Mouse (Mus musculus) c-Kit-positive CD71-negative TER-119-negative erythroid progenitor cells, embryonic 14.5 days (primary cell): Measurements from ENCODE around the gene Mad1l1.
A peak's percentile ranks its signal among the peaks of the same experiment; 100 is the strongest.

ENCODE experiments used
- DNase-seq: peaks from one replicate; pipeline ENCODE4 v3.0.0-alpha.2; 2013; ENCODE audit warnings: low read depth

Mad1l1 gene

DNA sequence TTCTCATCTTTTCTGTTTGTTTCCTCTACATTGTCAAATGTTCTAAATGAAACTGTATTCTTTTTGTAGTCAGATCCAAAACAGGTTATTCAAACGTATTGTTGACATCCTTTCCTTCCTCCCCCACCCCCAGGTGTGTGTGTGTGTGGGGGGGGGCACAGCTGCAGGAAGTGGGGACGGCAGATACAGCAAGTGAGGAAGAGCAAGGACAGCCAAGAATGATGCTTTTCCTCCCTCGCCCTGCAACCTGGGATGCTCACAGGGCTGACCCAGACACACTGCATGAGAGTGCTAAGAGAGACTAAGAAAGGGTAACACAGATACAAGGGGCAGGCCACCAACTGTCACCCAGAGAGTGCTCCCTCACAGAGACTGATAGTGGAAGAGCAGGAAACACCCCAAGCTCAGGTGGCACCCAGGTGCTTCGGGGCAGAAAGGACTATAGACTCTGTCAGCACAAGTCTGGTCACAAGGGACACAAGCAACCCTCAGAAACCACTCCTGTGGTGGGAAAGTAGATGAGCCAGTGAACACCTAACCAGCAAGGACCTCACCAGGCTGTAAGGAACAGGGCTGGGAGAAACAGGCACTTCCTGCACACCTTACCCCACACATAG is 105.8 kb downstream of the Mad1l1 start:
- DNase-seq, result no peak

DNA sequence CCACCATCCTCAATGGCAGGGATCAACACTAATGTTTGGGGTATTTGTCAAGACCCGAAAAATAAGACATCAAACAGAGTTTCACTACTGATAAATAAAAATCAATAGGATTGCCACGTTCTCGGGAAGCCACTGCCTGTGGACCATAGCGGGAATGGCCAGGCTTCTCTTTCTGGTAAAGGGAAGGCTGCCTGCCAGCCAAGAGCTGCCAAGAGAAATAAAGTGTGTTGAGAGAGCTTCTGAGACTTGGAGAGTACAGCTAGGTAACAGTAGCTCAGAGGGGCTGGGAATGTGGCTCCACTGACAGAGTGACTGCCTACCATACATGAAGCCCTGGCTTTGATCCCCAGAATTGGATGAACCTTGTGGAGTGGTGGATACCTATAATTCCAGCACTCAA is 108.4 kb downstream of the Mad1l1 start:
- no peak for DNase-seq

DNA sequence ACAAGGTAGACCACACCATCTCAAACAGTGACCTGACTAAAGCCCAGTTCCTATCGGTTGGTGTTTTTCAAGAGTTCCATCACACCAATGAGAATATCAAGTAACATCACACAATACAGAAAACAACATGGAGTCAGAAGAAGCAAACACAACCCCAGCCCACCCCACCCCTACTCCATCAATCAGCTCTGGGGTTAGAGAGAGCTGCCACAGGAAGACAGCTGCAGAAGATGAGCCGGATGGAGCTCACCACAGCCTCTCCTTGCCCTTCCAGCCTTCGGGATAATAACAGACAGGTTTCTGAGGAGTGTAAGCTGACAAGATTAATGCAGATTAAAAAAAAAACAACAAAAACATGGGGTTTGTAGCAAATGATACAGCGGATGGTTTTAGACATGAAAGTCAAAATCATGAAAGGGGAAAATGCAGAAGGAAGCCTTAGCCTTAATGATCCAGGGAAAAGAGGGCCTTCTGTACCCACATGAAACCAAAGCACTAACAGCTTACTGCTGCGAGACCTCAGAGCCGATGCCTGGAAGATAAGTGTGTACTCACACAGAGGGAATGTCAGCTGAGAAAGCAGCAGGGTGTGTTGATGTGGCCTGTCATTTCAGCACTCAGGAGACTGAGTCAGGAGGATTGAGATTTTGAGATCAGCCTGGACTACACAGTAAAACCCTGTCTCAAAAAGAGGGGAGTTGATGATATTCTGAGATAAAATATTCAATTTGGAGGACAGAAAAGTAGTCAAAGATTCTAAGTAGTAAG is 110.8 kb downstream of the Mad1l1 start:
- no peak for DNase-seq

DNA sequence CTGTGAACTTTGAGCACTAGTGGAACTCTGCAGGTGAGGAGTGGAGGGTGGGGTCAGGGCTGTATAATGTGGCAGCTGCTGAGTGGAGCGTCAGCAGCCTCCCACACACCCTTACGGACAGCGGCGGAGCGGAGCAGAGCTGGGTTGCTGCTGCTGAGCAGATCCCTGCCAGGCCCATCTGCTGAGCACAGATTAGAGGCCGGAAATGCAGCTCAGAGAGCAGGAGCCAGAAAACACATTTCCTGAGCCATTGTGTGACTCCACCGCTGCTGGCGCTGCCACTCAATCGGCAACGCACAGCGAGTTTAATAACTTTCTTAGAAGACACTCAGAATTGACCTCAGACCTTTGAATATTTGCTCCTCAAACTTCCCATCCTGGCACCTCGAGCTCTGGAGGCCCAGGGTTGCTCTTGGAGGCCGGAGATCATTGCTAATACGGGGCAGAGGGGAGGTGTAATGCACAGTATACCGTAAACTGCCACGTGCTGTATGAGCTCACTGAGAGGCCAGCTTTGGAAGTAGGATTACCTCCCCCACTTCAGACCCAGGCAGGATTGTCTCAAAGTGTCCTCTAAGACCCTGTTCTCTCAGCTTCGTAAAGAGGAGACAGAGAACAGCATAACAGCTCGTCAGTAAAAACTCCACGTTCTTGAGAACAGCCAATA is 112.5 kb downstream of the Mad1l1 start:
- DNase-seq, result peak; percentile 61

DNA sequence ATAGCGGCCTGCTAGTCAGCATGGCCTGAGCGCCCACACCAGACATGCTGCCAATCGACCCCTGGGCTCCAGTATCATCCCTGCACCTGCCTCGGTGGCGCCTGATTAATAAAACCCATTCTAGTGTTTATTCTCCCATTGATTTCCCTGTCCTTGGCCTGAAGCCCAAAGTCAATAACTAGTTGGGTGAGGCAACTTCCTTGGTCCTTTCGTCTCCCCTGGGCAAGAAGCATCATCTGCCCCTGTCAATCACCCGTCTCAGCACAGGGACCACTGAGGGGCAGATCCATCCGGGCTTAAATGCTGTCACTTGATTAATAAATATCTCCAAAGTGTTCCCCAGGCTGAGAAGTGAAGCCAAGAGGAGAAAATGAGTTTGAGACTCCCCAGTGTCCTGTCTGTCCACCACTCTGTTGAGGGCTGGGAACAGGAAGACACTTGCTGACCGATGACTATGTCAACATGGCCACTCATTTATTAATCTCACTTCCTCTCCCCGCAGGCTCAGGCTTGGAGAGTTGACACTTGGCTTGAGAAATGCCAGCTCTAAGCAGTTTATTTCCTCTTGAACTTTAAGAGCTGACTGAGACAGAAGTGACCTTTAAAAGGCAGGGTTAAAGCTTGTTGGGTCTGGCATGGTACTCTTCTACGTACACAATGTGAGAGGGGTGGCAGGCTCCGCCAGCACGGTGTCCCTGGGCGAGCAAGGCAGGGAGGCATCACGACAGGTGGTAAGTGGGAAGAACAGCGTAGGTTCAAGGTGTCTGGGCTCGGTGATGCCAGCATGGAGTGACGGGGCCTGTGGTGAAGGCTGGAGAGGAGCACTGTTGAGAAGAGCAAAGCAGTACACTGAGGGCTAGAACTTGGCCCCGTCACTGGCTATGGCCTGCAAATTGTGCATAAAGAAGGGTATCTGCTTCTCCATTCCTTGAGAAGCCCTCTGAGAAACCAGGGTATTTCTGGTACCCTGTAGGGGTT is 114.3 kb downstream of the Mad1l1 start:
- DNase-seq, result no peak

DNA sequence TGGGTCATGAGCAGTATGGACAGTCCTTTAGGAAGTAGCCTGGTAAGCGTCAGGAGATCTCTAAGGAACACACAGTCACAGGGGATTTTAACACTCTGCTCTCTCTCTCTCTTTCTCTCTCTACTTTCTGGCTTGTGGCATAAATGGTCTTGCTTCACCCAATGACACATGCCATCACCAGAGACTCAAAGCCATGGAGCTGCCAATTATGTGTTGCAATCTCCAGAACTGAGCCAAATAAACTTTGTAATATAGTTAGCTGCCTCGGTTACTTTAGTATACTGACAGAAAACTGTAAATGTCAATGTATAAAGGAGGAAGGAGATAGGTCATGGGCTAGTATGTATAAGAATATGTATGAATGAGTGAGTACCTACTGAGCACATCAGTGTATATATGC is 115.4 kb downstream of the Mad1l1 start:
- DNase-seq, result no peak

DNA sequence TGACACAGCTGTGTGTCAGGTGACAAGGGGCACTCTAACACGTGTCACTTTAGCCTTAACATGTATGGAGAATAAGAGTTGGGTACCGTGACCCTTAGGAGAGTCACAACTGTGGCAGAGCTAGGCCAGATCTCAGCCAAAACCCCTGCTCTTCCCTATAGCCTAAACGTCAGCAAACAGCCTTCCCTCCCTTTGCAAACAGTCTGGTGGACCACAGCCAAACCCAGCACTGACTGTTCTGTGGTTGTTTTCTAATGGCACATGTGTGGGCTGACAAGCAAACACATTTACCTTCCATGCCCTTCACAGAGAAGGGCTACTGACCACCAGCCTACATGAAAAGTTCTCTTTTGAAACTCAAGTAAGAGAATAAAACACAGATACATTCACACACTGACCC is 116.9 kb downstream of the Mad1l1 start:
- DNase-seq, result no peak

DNA sequence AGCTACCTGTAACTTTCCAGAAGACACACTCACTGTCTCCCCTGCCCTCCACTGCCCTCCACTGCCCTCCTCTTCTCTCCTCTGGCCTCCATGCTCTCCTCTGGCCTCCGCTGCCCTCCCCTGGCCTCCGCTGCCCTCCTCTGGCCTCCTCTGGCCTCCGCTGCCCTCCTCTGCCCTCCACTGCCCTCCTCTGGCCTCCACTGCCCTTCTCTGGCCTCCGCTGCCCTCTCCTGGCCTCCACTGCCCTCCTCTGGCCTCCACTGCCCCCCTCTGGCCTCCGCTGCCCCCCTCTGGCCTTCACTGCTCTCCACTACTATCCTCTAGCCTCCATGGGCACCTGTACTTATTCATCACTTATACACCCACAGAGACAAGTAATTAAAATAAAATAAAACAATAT is 117.3 kb downstream of the Mad1l1 start:
- no peak for DNase-seq

DNA sequence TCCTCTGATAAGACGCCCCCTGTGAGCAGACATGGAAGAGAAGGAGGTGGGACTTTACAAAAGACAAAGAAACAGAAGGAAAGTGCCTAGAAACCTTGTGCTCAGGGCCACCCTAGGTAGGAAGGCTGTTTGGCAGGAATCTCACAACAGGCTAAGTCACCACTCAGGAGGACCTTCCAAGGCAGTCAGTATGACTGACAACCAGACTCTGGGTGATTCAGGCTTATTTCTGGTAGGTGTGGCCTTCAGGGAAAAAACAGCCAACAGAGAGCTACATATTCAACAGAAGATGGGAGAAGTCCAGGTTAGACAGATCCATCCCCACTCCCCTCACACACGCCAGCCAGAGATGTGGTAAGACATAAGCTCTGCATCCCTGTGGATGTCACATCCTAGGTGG is 118.9 kb downstream of the Mad1l1 start:
- DNase-seq, result no peak

DNA sequence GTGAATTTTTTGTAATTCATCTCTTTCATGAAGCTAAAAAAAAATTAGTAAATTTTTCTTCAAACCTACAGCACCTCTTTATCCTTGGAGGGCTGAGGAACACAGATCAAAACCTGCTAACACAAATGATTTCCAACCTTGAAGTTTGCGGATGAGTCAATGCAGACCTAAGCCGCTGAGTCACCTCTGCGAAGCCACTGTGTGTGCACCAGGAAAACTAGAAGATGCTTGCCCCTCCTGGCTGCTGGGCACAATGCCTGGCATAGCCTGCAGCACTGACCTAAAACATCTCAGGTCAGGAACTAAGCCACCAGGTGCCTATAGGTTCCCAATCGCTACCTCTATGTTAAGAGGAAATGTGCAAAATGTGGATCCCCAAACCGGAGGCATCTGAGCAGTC is 119.8 kb downstream of the Mad1l1 start:
- no peak for DNase-seq

DNA sequence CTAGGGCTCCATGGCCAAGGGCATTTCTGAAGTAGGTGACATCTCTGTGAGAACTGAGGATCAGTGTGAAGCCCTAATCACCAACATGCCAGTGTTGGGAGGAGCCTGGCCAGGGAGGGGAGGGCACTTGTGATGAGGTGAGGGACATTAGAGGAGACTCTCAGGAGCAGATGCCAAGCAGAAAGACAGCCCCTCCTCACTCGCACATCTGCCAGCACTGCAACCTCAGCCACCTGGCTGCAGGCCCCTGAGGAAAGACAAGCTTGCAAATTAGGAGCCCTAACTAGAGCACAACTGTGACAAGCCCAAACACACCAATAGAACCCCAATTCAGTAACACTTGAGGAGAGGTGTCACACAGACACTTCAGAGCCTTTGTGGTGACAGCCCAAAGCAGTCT is 120.2 kb downstream of the Mad1l1 start:
- DNase-seq, result no peak

DNA sequence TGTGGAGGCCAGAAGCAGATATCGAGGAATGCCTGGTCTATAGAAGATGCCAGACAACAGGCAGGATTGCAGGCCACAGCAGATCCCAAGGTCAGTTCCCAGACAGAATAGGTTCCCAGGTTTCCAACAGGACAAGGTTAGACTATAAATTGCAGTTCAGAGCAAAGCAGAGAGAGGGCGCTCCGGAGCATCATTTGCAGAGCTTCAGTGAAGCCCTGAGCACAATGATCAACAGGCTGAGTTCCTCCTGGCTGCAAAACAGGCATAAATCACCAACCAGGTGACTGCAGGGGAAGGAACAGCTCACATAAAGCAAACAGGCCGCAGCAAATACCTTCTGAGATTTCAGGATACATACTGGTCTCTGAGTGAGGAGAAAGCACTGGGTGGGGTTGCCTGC is 123.6 kb downstream of the Mad1l1 start:
- DNase-seq, result peak; percentile 57

DNA sequence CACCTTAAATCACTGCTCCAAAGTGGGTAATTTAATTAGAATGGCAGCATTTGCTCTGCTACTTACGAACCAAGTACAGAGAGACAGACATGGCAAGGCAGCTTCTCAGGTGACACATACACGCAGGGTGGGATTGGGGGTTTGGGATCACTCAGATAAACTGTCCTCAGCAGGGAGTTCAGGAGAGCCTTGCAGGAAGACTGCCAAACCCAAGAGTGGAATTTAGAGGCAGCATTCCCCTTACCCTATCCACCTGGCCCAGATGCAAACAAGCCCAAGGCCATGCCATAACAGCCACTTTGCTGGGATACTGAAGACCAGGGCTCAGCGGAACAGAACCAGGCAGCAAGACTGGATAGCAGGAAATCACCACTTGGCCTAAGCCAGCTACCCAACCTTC is 124.9 kb downstream of the Mad1l1 start:
- no peak for DNase-seq

DNA sequence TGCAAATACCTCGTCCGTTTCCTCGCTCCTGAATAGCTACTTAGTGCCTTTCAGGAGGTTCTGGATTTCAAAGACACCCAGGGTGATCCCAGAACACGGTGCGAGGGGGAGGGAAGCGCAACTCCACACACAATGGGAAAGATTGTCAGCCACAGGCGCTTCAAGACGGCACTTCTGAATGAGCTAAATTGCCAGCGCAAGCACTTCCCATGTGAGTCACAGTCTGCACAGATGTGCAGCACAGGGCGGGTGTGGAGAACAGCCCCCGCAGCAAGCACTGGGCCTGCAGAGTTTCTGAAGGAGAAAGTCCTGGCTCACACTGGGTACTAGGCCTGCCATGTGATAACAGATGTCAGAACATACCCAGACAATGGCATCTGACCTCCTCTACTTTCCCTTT is 127.2 kb downstream of the Mad1l1 start:
- no peak for DNase-seq

DNA sequence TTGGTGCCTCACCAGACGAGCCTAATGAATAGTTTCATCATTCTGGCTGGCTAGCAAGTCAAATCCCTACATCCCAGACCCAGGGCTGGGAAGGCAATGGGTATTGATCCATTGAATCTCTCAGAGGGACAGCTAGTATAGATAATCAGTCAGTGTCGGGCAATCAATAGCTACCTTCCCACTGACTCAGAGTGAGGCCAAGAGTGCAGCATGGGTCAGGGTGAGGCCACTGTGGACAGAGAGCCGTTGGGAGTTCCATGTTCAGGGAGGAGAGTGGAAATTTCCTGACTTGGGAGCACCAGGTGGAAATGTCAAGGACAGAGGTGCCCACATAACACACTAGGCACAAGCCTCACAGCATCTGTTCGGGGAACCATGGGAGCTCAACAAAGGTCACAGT is 129.8 kb downstream of the Mad1l1 start:
- no peak for DNase-seq

DNA sequence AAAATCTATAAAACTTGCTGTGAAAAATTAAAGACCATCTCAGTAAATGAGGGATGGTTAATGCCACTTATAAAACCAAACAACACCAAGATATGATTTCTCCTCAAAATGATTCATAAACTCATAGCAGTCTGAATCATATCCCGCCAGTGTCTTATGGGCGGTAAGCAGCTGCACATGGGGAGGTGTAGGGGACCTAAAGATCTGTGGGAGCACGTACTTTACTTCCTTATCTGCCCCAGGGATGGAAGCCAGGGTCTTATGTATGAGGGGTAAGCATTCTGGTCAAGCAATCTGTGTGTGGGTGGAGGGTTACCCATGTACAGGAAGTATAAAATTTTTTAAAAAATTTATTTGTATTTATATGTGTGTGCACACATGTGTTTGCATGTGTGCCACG is 135.0 kb downstream of the Mad1l1 start:
- DNase-seq, result no peak

DNA sequence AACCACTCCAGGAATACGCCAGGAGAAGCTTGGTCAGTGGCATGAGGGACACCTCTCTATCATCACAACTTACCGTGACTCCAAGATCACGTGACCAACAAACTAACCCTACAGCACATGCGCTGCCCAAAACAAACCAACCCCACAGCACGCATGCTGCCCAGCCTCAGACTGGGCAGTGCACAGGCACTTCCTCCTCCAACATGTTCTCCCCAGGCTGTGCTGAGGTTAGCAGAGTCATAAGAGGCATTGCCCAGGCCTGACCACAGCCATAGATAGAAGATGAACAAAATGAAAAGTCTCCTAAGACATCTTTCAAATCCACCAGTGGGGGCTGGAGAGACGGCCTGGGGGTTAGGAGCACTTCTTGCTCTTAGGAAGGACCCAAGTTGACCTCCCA is 135.6 kb downstream of the Mad1l1 start:
- DNase-seq, result no peak

DNA sequence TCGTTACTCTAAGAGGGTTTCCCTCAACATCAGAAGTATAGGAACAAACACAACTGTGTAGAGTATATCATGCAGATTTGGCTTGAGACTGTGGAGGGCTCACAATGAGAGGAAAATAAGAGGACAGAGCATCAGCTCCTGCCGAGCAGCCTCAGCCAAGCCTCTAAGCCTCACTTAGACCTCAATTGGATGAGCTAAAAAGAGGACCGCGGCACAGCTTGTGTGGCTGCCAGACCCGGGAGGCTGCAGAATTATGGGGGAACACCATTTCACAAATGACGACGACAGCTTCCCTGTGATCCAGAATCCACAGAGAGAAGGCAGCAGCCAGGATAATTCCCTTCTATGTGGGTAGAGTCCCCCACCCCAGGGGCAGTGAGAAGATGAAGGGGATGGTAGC is 138.0 kb downstream of the Mad1l1 start:
- no peak for DNase-seq

DNA sequence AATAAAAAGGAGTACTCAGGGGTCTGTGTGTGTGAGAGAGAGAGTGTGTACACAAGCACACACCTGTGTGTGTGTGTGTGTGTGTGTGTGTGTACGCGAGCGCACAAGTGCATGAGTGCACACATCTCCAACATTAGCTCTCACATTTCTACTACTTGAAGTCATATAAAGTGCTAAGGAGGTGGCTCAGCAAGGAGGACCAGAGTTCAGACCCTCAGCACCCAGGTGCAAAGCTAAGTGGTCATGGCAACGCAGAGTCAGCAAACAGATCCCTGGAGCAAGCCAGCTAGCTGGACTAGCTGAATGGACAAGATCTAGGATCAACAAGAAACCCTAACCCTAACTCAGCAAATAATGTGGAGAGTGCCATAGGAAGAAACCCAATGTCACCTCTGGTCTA is 139.0 kb downstream of the Mad1l1 start:
- DNase-seq, result no peak

DNA sequence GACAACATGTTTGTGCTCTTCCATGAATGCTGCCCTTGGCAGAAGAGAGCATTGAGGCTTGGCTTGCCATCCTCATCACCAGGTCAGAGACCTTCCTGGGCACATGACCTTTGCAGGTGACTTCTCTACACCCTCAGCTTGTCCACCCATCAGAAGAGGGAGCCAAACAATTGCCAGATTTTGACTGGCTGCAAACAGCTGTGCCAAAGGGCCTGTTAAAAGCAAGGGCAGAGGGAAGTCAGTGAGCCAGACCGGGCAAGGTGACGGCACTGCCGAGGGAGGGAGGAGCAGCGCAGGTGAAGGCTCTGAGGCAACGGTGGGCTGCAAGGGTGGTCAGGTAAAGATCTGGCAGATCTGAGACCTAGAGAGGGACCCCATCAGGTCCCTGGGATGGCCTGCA is 141.3 kb downstream of the Mad1l1 start:
- DNase-seq, result no peak

DNA sequence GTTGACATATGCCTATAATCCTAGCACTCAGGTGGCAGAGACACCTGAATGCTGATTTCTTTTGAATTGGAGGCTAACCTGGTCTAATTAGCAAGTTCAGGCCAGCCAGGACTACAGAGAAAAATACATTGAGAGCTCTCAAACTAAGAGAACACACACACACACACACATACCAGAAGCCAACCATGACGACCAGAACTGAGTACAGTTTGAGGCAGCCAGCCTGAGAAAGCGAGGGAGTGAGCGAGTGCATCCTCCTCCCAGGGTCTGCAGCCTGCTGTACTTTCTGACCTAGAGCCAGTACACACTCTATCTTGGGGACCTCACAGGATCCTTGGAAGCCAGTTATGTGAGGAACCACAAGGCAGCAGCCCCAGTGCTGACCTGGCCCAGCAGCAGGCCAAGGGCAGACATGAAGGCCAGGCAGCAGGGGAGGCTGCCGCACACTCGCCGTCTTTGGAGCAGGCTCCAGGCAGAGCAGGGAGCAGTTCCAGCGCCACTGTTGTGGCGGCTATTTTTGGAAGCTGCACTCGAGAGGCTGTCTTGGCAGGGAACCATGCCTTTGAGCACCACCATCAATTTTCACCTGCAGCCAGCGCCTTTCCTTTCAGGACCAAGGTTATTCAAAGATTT is 143.2 kb downstream of the Mad1l1 start:
- DNase-seq, result no peak

DNA sequence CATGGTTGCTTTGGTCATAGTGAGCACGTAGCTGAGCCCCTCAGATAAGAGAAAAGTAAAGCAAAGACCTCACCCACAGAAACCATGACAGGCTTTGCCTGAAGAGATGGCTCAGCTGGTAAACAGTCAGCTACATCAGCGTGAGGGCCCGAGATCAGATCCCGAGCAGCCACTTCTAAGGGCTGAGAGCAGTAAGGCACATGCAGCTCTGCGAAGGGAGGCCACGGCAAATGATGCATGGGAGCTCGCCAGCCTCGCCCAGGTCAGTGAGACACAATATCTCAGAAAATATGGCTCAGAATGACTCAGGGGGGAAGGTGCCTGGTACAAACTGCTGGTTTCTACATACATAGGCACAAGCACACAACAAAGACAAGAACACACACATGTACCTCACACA is 143.8 kb downstream of the Mad1l1 start:
- no peak for DNase-seq
